Mouse (Mus musculus): ENCODE data around the gene Cnpy1.

DNA sequence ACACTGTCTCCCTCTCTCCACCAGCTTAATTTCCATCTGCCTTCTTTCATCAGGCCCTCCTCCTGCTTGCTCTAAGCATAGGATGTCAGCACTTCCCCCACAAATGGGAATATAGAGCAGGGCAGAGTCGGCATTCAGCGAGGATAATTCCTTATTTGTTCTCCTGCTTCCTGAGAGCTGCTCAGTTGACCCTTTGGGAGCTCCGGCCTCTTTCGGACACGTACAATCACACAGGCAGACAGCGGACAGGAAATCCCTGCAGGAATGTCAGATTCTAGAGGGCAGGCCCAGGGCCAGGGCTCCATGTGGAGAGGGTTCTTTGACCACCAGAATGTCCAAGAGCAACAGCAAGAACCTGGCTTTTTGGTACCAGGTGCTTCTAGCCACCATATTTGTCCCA is 9.5 kb downstream of the Cnpy1 start:
- no peak for TF ChIP-seq CTCF (IDR thresholded peaks at IDR 0.05; ENCODE audit: low read depth)
- TF ChIP-seq EP300 (optimal IDR thresholded peaks at IDR 0.05) = no peak

Data from stomach, postnatal 0 days (tissue).